Mouse (Mus musculus): ENCODE data around the gene Prss41.

DNA sequence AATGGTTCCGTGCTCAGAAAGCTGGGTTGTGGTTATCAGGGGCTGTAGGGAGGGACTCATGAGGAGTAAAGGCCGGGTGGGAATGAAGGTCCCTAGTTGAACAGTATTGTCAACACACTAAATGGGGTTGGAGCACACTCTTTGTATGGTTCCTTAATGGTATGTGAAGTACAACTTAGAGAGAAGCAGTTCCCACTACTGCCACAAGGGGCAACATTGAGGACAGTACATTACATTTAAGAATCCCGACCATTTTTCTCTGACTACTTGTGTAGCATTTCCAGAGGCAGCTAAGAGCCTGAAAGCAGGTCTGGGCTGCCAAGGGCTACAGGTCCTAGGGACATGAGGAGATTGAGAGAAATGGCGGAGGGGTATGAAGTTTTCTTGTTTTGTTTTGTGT lies 2.8 kb downstream of the Prss41 start:
- peak; percentile 70 for TF ChIP-seq CTCF (IDR thresholded peaks at IDR 0.05; ENCODE audit: low read depth)
- no peak for TF ChIP-seq EP300 (IDR thresholded peaks at IDR 0.05; ENCODE audit: low read depth)

All from heart, postnatal 0 days (tissue).